Mouse (Mus musculus) CD4-positive, CD25-positive, alpha-beta regulatory T cell, adult 4 months (primary cell): ENCODE results near the gene Cd44. TPM values are rescaled to one million over a fixed set of nuclear protein-coding genes. Genes with fewer than 3 reads are reported as not detected.
A peak's percentile ranks its signal among the peaks of the same experiment; 100 is the strongest.

Experiments
- ATAC-seq: one replicate; pipeline ENCODE4 v1.8.0; 2017
- polyA plus RNA-seq, 2 experiments: library from polyadenylated mRNA; unstranded; fragments of 100-300 nt; shearing (Covaris generic); gene quantifications; one replicate each; pipeline ENCODE4 v1.2.1; 2017

Gene Cd44
- polyA plus RNA-seq, 2 experiments from 2014 or later, result 77.5 to 92.7 TPM

DNA sequence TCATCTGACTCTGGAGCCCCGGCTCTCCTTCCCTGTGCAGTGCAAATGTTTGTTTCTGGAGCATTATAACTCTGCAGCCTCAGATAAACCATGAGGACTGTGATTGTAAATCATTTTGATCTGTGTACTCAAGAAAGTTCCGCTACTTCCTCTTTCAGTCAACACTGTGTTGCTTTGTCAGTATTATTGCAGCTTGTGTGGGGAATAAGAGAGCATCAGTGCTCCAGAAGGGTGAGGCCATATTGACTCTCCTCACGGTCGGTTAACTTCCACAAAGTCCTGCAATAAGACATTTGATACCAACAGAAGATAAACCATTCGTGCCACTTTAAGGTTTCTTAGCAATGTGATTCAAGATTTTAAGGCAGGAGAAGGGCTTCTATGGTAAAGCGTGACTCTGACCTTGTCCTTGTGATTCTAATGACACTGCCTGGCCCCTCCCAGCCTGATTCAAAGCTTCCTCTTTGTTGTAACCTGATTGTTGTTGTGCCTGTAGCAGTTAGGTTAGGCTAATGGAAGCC is 86.1 kb downstream of the Cd44 start:
- ATAC-seq, result no peak

DNA sequence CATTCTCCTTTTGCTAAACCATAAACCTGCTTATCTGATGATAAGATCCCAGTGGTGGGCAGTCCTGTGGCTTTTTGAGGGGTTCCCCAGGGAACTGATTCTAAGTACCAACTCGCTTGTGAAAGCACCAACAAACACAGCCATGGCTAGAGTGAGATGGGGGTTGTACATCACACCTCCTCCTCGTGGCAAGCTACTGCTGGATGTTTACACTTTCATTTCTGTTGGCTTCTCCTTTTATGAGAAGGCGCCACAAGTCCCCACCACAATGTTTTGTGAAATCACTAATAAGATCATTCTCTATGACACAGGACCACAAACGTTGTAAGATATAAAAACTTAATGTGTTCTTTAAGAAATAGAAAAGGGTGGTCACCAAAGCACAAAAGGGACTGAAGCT is 88.7 kb downstream of the Cd44 start:
- ATAC-seq, result peak; percentile 43

DNA sequence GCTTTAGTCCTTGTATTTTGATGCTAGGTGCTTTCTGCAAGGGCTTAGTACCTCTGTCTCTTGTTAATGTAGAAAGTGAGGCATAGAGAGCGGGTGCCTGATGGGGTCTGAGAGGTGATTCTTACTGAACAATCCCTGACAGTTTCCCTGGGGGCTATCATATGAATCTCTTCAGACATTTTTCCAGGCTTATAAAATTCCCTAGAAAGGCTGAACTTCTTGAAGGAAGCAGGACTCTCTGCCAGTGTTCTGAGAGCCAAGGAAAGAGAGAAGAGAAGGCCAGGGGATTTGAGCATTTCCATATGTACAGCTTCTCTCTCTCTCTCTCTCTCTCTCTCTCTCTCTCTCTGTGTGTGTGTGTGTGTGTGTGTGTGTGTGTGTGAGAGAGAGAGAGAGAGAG is 92.0 kb downstream of the Cd44 start:
- no peak for ATAC-seq

DNA sequence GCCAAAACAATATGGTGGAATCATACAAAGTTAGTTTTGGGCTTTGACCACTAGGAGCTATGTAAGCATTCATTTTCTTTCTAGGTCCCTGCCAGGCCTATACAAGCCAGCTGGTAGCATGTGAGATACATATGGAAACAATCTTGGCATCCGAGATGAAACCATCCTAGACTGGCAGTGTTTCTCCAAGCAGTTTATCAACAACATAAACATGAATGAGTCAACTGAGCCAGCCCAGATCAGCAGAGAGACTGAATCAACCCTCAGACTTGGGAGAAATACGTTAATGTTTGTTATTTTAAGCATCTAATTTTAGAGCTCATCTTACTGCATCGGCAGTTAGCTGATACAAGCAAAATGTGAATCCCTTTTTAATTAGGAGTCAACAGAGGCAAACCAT is 93.8 kb downstream of the Cd44 start:
- ATAC-seq, result no peak

DNA sequence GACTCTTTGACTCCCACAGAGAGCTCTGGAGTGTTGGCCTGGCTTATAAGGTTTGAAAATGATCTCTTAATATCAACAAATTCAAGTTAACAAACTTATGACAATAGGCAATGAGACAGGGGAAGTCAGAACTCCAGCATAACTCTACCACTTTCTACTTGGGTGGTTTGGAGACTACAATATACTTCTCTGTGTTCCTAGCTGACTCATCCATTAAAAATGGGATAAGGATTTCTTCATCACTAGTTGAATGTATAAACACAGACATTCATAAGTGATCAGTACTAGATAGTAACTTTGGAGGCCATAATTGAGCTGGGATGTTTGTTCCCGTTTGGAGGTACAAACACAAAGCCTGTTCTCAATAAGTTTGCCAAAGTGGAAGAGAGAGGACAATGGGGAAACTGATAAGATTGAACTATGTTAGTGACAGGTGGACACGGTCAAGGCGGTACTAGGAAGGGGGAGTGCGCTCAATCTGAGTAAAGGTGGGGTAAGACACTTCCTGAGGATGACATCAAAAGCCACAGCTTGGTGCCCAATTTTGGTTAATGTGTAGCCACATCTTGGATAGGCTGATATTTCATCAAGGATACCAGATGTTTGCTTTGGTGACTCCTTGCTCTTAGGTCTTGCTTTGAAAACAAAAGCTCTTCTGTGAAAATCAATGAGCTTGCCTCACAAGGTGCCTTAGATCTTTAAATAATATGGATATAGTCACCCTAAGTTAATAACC is 95.5 kb downstream of the Cd44 start:
- no peak for ATAC-seq

DNA sequence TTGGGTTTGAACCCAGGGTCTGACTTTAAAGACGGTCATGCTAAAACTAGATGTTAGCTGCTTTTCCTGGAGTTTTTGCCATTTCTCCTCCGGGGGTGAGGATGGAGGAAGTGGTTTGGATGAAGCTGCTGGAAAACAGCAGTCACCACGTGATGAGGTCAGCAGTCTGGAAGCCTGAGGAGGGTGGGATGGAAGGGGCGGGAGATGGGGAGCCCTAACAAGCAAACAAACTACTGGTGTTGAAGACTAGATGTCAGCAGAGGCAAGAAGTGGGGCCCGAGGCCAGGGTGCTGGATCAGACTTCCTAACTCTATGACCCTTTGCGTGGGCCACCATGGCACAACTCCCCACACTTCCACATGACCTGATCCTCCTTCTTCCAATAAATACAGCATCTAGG is 96.2 kb downstream of the Cd44 start:
- ATAC-seq, result no peak

DNA sequence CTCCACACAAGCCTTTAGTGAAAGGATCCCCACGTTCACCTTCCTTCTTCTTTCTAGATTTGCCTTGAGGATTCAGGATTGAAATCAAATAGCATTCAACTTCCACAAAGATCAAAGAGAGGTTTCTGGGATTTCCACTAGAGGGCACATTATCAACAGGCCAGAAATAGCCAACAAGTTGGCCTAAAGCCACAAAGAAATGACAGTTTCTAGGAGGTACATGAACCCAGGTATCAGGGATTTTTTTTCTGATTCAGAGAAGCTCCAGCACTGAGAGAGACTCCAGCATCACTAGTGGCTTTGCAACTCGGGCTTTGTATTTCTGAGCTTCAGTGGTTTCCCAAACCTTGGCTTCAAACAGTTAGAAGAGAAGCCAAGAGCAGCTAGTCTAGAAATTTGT is 97.4 kb downstream of the Cd44 start:
- ATAC-seq, result peak; percentile 66

DNA sequence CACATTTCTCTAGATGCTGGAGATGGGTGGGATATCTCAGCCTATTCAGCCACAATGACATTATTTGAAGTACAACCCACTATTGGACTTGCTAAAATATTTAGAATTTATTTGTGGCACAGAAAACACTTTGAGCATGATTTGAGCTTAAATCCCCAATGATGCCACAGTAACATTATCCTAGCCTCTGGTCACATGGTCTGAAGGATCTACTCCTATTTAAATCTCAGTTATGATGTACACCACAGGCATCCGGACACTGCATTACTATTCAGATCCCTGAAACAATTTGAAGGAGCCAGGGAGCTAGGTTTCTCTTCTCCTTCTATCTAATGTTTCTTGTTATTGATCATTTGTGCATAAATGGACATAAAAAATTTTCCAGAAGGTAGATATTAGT is 99.6 kb downstream of the Cd44 start:
- ATAC-seq, result no peak

DNA sequence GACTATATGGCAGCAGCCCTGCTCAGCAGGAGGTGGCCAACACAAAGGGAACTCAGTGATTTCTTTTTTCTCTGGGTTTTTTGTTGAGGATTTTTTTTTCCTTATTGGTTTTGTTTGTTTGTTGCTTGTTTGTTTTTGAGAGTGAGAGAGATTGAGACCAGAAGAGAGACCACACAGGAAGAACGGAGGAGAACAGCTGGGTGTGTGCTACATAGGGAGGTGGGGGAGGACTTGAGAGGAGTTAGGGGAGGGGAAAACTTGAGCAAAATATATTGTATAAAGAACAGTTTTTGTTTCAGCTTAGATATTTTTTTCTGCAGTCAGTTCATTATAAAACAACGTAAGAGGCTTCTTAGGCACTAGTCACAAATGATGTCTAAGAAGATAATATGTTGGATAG is 103.3 kb downstream of the Cd44 start:
- no peak for ATAC-seq

DNA sequence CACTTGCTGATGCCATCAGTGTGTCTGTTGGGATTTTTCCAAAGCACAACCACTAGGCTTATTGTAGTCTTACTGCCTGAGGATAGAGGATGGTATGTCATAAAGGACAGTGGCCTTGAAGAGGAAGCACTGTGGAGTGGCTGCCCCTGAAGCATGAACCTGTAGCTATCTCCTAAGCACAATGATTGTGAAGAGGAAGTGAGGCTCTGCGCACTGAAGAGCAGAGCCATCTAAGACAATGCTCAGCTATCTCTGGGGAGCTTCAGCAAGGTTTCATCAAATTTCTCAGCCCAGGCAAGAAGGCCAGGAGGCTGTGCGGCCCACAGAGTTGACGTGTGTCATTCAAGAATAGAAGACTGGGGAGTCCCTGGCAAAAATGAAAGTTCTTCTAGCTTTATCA is 106.4 kb downstream of the Cd44 start:
- no peak for ATAC-seq

DNA sequence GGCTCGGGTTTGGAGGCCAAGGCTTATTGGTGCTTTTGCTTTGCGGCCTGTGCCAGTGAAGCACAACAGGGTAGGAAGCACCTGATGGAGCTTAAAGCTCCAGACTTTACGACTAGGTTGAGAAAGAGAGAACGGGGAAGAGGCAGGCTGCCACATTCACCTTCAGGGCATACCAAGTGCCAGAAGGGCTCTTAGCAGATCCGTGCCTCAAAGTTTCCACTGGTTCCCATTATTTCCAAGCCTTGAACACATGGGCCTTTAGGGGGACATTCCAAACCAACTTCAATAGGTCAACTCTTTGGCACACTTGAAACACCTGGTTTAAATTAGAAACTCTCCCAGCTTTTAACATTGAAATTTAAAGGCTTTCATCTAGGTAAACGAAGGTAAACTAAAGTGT is 108.7 kb downstream of the Cd44 start:
- no peak for ATAC-seq

DNA sequence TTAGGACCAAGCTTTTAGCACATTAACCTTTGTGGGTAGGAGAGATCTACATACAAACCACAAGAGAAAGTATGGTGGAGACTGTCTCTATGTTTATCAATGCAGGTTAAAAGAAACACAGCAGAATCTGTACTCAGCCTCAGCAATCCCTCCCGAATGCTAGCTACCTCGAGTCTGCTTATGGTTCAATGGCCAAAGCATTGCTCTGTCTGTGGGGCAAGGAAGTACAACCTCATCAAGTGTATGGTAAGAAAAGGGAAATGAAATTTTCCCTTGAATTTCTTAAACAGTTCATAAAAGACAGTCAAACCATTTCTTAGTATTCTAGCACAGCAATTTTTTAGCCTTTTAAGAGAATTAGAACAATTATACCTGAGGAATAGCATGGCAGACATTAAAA is 109.8 kb downstream of the Cd44 start:
- ATAC-seq, result no peak

DNA sequence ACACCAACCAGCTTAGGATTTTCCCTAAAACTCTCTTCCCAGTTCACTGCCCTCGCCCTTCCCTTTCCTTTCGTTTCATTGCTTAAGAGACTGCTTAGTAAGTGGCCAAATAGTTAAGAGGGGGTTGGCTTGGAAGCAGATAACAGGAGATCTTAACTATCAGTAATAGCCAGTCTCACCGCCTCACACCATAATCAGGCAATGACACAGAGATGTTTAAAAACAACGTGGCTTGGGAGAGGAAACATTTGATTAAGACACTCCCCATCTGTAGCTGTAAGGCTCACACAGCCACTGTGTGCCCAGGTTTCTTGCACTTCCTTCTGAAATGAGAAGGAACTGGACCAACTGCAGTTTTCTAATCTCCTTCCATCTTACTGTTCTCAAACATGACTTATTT is 115.8 kb downstream of the Cd44 start:
- no peak for ATAC-seq

DNA sequence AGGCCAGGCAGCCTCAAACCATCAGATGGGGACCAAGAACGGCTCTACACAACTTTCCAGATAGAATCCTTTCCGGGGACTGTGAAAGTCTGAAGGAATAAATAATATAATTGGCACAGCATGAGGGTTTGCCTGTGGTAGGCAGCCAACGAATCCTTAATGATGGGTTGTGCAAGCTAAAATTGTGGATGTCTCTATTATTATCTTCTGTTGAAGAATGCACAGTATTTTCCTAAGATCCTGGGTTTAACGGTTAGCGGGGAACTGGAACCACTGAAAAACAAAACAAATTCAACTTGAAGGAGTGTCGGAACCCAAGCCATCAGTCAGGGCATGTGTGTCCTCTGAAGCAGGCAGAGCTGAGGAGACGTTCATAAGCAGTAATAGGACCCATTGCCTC is 118.7 kb downstream of the Cd44 start:
- no peak for ATAC-seq

DNA sequence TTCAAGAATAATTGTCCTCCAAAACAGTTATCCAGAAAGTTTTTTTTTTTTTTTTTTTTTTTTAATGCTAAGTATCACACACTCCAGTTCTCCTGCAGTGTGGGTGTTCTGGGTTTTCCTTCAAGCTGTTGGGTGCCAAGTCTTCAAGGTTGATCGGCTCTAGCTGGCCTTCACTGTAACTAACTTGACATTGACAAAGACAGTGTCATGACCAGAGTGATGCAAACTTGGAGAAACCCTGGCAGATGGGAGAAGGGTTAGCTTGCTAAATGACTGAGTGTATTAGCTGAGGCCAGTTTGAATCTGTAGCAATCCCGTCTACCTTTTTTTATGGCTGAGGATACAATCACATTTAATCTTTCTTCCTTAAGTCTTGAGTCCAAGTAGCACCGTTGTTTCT is 123.3 kb downstream of the Cd44 start:
- ATAC-seq, result no peak

DNA sequence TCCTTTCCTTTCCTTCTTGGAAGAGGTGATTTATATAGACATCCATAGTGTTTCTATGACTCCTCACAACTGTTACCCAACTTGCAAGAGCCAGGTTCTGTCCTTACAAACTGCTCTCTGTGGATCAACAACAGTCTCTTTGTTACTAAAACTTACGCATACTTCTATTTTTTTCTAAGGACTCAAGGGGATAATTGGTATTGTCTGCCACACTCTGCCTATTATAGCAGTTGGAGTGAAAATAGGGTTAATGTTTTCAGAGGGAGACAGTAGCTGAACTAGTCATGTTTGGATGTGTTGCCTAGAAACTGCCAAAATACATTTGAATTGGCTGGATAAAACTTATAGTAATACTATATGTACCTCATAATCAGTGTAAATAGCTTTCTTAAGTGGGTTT is 125.9 kb downstream of the Cd44 start:
- ATAC-seq, result no peak

DNA sequence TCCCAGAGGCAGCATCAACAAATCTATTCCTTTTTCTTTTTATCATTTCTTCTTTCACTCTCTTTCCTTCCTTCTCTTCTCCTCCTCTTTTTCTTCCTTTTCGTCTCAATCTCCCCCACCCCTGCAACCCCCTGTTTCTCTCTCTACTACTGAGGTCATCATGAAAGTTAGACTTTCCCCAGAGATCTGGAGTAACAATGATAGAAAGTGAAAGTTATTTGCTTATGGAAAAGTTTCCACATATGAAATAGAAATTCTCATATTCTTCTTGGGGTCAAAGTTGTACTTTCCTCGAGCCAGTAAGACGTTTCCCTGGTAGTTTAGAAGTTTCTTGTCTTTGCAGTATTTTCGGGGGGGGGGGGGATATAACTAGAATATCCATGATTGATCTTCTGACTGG is 126.8 kb downstream of the Cd44 start:
- no peak for ATAC-seq

DNA sequence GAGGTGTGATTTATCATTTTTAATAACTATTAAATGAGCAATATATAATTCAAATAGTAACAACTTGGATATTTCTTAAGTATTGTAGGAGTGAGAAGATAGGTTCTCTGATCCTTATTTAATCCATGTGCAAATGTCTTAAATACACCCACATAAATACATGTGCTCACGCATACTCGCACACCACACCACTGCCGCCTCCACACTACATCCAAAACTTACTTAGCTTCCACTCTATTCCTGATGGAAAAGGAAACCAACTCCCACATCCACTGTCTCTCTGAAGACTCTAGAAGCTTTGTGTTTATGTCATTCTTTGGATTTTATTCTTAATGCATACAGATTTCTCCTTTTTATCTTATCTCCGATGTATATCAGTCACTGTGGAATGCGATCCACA is 129.2 kb downstream of the Cd44 start:
- no peak for ATAC-seq

DNA sequence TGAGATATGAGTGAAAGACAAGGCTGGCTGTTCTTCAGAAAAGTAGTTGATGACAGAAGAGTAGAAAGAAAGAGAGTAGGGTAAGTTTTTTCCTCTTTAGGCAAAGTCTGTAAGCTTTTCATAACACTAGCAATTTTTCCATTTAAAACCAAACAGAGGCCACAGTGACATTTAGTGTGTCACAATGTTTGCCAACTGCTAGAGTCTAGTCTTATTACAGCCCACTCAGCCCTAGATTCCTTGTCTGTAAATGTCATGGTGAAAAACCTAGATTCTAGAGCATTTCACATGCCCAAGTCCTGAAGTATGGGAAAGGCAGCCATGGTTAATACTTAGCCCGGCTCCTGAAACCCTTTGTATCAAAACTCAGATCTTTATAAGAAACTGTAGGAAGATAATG is 130.2 kb downstream of the Cd44 start:
- no peak for ATAC-seq

DNA sequence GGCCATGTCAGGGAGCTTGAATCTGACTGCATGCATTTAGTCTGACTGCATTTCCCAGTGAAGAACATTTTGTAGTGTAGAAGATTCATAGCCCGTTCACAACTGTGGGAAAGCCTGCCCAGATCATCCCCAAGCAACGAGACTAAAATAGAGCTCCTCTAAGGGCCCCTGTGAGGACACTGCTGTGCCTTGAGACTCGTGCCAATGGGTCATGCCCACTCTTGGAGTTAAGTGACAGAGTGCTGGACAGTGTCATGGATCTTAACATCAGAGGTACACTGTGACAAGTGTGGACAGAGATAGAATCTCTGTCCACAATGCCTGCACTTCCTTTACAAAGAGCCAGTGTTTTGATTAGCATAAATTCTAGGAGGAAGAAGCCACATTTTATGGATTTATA is 133.2 kb downstream of the Cd44 start:
- ATAC-seq, result no peak

DNA sequence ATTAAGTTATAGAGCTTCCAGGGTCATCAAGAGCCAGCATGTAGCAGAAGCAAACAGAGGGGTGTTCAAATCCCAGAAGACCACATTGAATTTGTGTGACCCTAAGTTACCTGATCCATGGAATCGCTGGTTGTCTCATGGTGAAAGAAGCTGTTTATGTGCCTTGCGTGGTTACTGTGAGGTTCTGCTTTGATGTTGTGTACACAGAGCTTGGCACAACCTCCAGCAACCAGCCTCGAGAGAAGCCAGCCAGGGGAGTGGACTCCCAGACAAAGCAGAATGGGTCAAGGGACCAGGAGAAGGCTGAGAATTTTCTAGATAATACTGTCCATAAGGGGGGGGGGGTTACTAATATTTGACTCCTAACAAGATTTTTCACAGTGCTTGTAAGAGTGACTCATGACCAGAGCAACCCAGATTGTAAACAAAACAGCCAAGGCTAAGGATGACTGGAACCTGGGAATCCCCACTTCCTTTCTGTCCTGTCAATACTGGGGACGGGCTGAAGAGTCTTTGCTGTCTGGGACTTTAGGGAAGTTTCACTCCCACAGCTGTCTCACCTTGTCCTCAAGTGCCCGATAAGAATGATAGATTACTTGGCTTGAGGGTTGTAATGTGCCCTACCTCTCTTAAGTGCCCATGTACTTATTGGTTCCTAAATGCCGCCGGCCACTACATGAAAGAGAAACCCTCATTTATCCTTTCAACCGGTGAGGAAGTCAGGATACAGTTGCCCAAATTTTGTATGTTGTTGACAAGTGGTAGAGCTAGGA is 136.7 kb downstream of the Cd44 start:
- ATAC-seq, result no peak

DNA sequence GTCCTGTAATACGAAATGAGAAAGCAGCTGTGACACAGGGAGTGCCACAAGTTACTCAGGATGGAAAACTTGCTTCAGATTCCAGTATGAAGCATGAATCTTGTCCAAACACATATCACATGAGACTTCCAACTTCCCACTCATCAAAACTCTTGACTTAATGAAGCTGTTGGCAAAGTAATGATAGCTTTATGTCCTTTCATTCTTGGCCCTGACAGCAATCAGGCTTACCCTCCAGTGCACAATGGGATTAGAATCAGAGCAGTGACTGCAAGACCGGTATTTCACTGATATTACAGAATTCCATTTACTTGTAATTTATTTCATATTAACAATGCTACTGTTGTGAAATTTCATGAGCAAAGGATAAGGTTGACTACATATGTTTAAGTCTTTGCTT is 137.5 kb downstream of the Cd44 start:
- ATAC-seq, result no peak

DNA sequence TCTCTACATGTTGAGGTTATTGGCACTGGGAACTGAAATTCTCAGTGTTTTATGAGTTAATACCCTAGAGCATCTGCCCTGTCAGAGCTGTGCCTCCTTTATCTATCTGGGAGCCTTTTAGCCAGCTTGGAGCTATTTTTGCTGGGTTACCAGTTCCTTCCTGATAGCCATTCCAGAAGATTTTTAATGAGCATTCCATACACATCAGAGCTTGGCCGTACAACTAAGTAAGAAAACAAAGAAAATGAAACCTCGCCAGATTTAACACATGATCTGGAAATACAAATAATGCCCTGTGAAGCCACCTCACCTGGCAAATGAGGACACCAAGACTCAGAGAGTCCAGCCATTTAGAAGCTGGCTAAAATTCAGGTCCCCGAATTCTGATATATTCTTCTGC is 138.3 kb downstream of the Cd44 start:
- no peak for ATAC-seq
